Mouse (Mus musculus): ENCODE data around the gene Lck. TPM values are rescaled to one million over a fixed set of nuclear protein-coding genes. Genes with fewer than 3 reads are reported as not detected.
A peak's percentile ranks its signal among the peaks of the same experiment; 100 is the strongest.

Gene Lck
- polyA plus RNA-seq, 1 experiment from 2014 or later: 5.7 TPM

GRCm38 (mm10) chr4:129563718-129564117 lies 9.7 kb downstream of the Lck start:
- Histone ChIP-seq H3K27ac (ENCODE audit: low read depth) (no peak overlapping the region), H3K9me3 (ENCODE audit: low read depth, low read length) (no peaks in the 10 kb centered on the region), H3K36me3 (ENCODE audit: insufficient read depth) (no peaks in the 10 kb centered on the region), H3K27me3 (ENCODE audit: insufficient read depth, low read length) (no peaks in the 10 kb centered on the region), H3K4me2 (no peak overlapping the region), H3K4me1 (ENCODE audit: insufficient read depth) (no peaks in the 10 kb centered on the region), H3K4me3 (ENCODE audit: low read depth, low read length) (no peak overlapping the region), H3K9ac (no peak overlapping the region)
- TF ChIP-seq CTCF (IDR thresholded peaks at IDR 0.05; ENCODE audit: low read depth): no peak
- ATAC-seq (ENCODE audit: insufficient read depth): no peak; the same call in 1 of the 2 replicates
- peak; percentile 59 for DNase-seq
- 26% methylated on average over 8 of the region's 8 CpGs for WGBS

- Histone ChIP-seq H3K27me3 (ENCODE audit: insufficient read depth, low read length) (no peaks in the 10 kb centered on the region), H3K36me3 (ENCODE audit: insufficient read depth) (no peaks in the 10 kb centered on the region), H3K4me2 (no peak overlapping the region), H3K27ac (ENCODE audit: low read depth) (no peak overlapping the region), H3K9ac (no peak overlapping the region), H3K9me3 (ENCODE audit: low read depth, low read length) (no peaks in the 10 kb centered on the region), H3K4me3 (ENCODE audit: low read depth, low read length) (no peak overlapping the region), H3K4me1 (ENCODE audit: insufficient read depth) (peaks cover 6% of the 10 kb centered on the region)
- no peak for TF ChIP-seq CTCF (IDR thresholded peaks at IDR 0.05; ENCODE audit: low read depth)
- no peak for ATAC-seq (ENCODE audit: insufficient read depth)
- WGBS: 79% methylated on average over 5 of the region's 5 CpGs
- DNase-seq: no peak
Observed at GRCm38 (mm10) chr4:129561184-129561583, 12.3 kb downstream of the Lck start.

GRCm38 (mm10) chr4:129558321-129558955 lies 15.0 kb downstream of the Lck start:
- Histone ChIP-seq H3K27ac (ENCODE audit: low read depth) (no peak overlapping the region), H3K4me2 (no peak overlapping the region), H3K4me1 (ENCODE audit: insufficient read depth) (peaks cover 13% of the 10 kb centered on the region), H3K9ac (no peak overlapping the region), H3K27me3 (ENCODE audit: insufficient read depth, low read length) (no peaks in the 10 kb centered on the region), H3K4me3 (ENCODE audit: low read depth, low read length) (no peak overlapping the region), H3K9me3 (ENCODE audit: low read depth, low read length) (no peaks in the 10 kb centered on the region), H3K36me3 (ENCODE audit: insufficient read depth) (no peaks in the 10 kb centered on the region)
- TF ChIP-seq CTCF (IDR thresholded peaks at IDR 0.05; ENCODE audit: low read depth): no peak
- 77% methylated on average over 12 of the region's 12 CpGs for WGBS
- DNase-seq: no peak
- no peak for ATAC-seq (ENCODE audit: insufficient read depth)

- Histone ChIP-seq H3K27ac (ENCODE audit: low read depth) (0 out of 2 replicates have a peak overlapping the region, but pooled peaks have one; percentile 69), H3K4me1 (ENCODE audit: insufficient read depth) (peaks cover 13% of the 10 kb centered on the region), H3K36me3 (ENCODE audit: insufficient read depth) (no peaks in the 10 kb centered on the region), H3K4me2 (peak overlapping the region; percentile 92), H3K27me3 (ENCODE audit: insufficient read depth, low read length) (no peaks in the 10 kb centered on the region), H3K4me3 (ENCODE audit: low read depth, low read length) (peak overlapping the region; percentile 50; the same call in 1 of the 2 replicates), H3K9ac (peak overlapping the region; percentile 59; the same call in 1 of the 2 replicates), H3K9me3 (ENCODE audit: low read depth, low read length) (no peaks in the 10 kb centered on the region)
- TF ChIP-seq CTCF (IDR thresholded peaks at IDR 0.05; ENCODE audit: low read depth): no peak
- 57% methylated on average over 9 of the region's 9 CpGs for WGBS
- DNase-seq: no peak
- peak; percentile 19; the same call in 1 of the 2 replicates for ATAC-seq (ENCODE audit: insufficient read depth)
Observed at GRCm38 (mm10) chr4:129557256-129557808, 16.1 kb downstream of the Lck start.

- H3K36me3 ChIP-seq (ENCODE audit: insufficient read depth): no peaks in the 10 kb centered on the region
- no peaks in the 10 kb centered on the region for H3K9me3 ChIP-seq (ENCODE audit: low read depth, low read length)
- whole genome bisulfite sequencing: 7% methylated on average over 33 of the region's 33 CpGs
- peak; percentile 68 for ATAC-seq (ENCODE audit: insufficient read depth)
- peak overlapping the region; percentile 59 for H3K9ac ChIP-seq
- H3K27ac ChIP-seq (ENCODE audit: low read depth): peak overlapping the region; percentile 69; the same call in 1 of the 2 replicates
- H3K4me1 ChIP-seq (ENCODE audit: insufficient read depth): peaks cover 13% of the 10 kb centered on the region
- H3K4me3 ChIP-seq (ENCODE audit: low read depth, low read length): peak overlapping the region; percentile 50
- TF ChIP-seq CTCF (IDR thresholded peaks at IDR 0.05; ENCODE audit: low read depth): no peak
- peak overlapping the region; percentile 92 for H3K4me2 ChIP-seq
- H3K27me3 ChIP-seq (ENCODE audit: insufficient read depth, low read length): no peaks in the 10 kb centered on the region
- DNase-seq: peak; percentile 97
Observed at GRCm38 (mm10) chr4:129556532-129557223, 16.8 kb downstream of the Lck start.

- under 1% methylated on average over 24 of the region's 24 CpGs for WGBS
Observed at GRCm38 (mm10) chr4:129555862-129556531, 17.4 kb downstream of the Lck start.

More at GRCm38 (mm10) chr4:129555862-129556531, 17.4 kb downstream of the Lck start:
- Histone ChIP-seq H3K4me3 (ENCODE audit: low read depth, low read length) (peak overlapping the region; percentile 50), H3K36me3 (ENCODE audit: insufficient read depth) (no peaks in the 10 kb centered on the region), H3K9ac (peak overlapping the region; percentile 56), H3K4me2 (peak overlapping the region; percentile 92), H3K27me3 (ENCODE audit: insufficient read depth, low read length) (no peaks in the 10 kb centered on the region), H3K9me3 (ENCODE audit: low read depth, low read length) (no peaks in the 10 kb centered on the region), H3K27ac (ENCODE audit: low read depth) (peak overlapping the region; percentile 36; the same call in 1 of the 2 replicates), H3K4me1 (ENCODE audit: insufficient read depth) (peaks cover 13% of the 10 kb centered on the region)
- no peak for TF ChIP-seq CTCF (IDR thresholded peaks at IDR 0.05; ENCODE audit: low read depth)
- peak; percentile 23 for DNase-seq
- ATAC-seq (ENCODE audit: insufficient read depth): peak; percentile 62
